Mouse (Mus musculus): Measurements from ENCODE around the gene Lpar3. TPM values are rescaled to one million over a fixed set of nuclear protein-coding genes. Genes with fewer than 3 reads are reported as not detected.

The Lpar3 gene
- polyA plus RNA-seq, 1 experiment from 2014 or later = 0.40 TPM

DNA sequence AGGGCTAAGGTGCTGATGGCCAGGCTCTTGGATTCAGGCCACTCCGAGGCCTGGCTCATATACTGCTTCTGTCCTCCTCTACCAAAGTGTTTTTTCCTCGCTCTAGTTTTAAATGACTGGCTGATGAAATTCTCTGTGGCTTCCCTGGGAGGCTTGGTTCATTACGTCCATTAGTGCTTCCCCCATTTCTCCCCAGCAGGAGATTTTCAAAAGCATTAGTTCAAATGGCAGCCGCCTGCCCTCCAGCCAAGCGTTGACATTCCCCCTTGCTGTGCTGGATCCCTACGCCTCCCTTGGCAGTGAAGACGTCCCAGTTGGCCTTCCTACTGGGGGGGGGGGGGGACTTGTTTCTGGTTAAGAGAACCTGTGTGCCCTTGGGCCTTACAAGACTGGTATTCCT, 113.3 kb downstream of the Lpar3 start:
- Histone ChIP-seq H3K9me3 (ENCODE audit: control insufficient read depth, low read length) (no peaks in the 10 kb centered on the region), H3K4me1 (ENCODE audit: control insufficient read depth, insufficient read depth, low read length) (peaks cover 13% of the 10 kb centered on the region; the same call in 1 of the 2 replicates), H3K36me3 (ENCODE audit: control insufficient read depth, insufficient read depth, low read length) (no peaks in the 10 kb centered on the region), H3K27ac (ENCODE audit: low read depth, low read length) (no peak overlapping the region), H3K9ac (replicated peaks; ENCODE audit: low read depth, low read length) (no peak overlapping the region), H3K4me3 (ENCODE audit: low read depth, low read length) (no peak overlapping the region), H3K27me3 (ENCODE audit: control insufficient read depth, insufficient read depth, low read length) (no peaks in the 10 kb centered on the region), H3K4me2 (ENCODE audit: low read depth, low read length) (no peak overlapping the region)
- 0 out of 2 replicates have a peak, but pooled peaks have one; percentile 26 for ATAC-seq (ENCODE audit: low read depth)
- 21% methylated on average over 7 of the region's 7 CpGs for WGBS

Other genes with a start within 250 kb of the Lpar3 start
- gene Syde2, start 233.1 kb upstream of the Lpar3 start, polyA plus RNA-seq (2014; fragmentation: Nextera tagmentation; extraction: Ambion mirVana) = 0.62 and 1.1 TPM in 2 replicates
- 0.31 and 0.43 TPM in 2 replicates for gene Wdr63, start 112.8 kb upstream of the Lpar3 start, polyA plus RNA-seq (2014; fragmentation: Nextera tagmentation; extraction: Ambion mirVana)
- 0.21 and 0.45 TPM in 2 replicates for gene Mcoln3, start 103.5 kb upstream of the Lpar3 start, polyA plus RNA-seq (2014; fragmentation: Nextera tagmentation; extraction: Ambion mirVana)
- gene Mcoln2, start 71.1 kb upstream of the Lpar3 start, polyA plus RNA-seq (2014; fragmentation: Nextera tagmentation; extraction: Ambion mirVana) = not detected in 2 replicates
- 14.8 and 18.1 TPM in 2 replicates for gene Ssx2ip, start 183.7 kb downstream of the Lpar3 start, polyA plus RNA-seq (2014; fragmentation: Nextera tagmentation; extraction: Ambion mirVana)
- gene Ctbs, start 228.8 kb downstream of the Lpar3 start, polyA plus RNA-seq (2014; fragmentation: Nextera tagmentation; extraction: Ambion mirVana) = 5.3 and 6.6 TPM in 2 replicates